Mouse (Mus musculus): ENCODE data around the gene Ubald2. TPM values are rescaled to one million over a fixed set of nuclear protein-coding genes. Genes with fewer than 3 reads are reported as not detected.
A peak's percentile ranks its signal among the peaks of the same experiment; 100 is the strongest.
"Not testable (repeated sequence)": the region's sequence is repeated elsewhere in the genome, so short reads cannot be mapped to it uniquely, and the experiment has no call there.

The Ubald2 gene
- polyA plus RNA-seq, 1 experiment from 2014 or later, result 67.6 TPM

GRCm38 (mm10) chr11:116397517-116398347 lies 36.2 kb upstream of the Ubald2 start:
- no peak overlapping the region for H3K4me3 ChIP-seq (replicated peaks; ENCODE audit: low read length)
- no peak overlapping the region for H3K27ac ChIP-seq
- H3K9me3 ChIP-seq (ENCODE audit: control insufficient read depth, low read length), result no peaks in the 10 kb centered on the region
- no peaks in the 10 kb centered on the region for H3K27me3 ChIP-seq (ENCODE audit: control insufficient read depth, insufficient read depth, low read length)
- H3K36me3 ChIP-seq (replicated peaks; ENCODE audit: control insufficient read depth, insufficient read depth), result peaks cover 15% of the 10 kb centered on the region; the same call in 1 of the 2 replicates
- ATAC-seq (ENCODE audit: low FRiP score), result no peak
- H3K9ac ChIP-seq, result no peak overlapping the region
- 80% methylated on average over 8 of the region's 8 CpGs for WGBS
- no peaks in the 10 kb centered on the region; the same call in 1 of the 2 replicates for H3K4me1 ChIP-seq (replicated peaks; ENCODE audit: control insufficient read depth, insufficient read depth, low read length)
- no peak for DNase-seq (ENCODE audit: low spot score)
- no peak overlapping the region for H3K4me2 ChIP-seq (replicated peaks)

GRCm38 (mm10) chr11:116398348-116398677 lies 35.6 kb upstream of the Ubald2 start:
- Histone ChIP-seq H3K9ac (no peak overlapping the region), H3K9me3 (ENCODE audit: control insufficient read depth, low read length) (no peaks in the 10 kb centered on the region), H3K4me1 (replicated peaks; ENCODE audit: control insufficient read depth, insufficient read depth, low read length) (no peaks in the 10 kb centered on the region; the same call in 1 of the 2 replicates), H3K36me3 (replicated peaks; ENCODE audit: control insufficient read depth, insufficient read depth) (peaks cover 15% of the 10 kb centered on the region; the same call in 1 of the 2 replicates), H3K27me3 (ENCODE audit: control insufficient read depth, insufficient read depth, low read length) (no peaks in the 10 kb centered on the region), H3K4me3 (replicated peaks; ENCODE audit: low read length) (no peak overlapping the region), H3K27ac (no peak overlapping the region), H3K4me2 (replicated peaks) (no peak overlapping the region)
- ATAC-seq (ENCODE audit: low FRiP score) (no peak), DNase-seq (ENCODE audit: low spot score) (no peak)
- WGBS, result 62% methylated on average over 11 of the region's 11 CpGs

GRCm38 (mm10) chr11:116400560-116400959 lies 33.3 kb upstream of the Ubald2 start:
- no peak overlapping the region for H3K27ac ChIP-seq
- no peak overlapping the region for H3K9ac ChIP-seq
- WGBS, result 62% methylated on average over 4 of the region's 4 CpGs

GRCm38 (mm10) chr11:116405601-116406000 lies 28.3 kb upstream of the Ubald2 start:
- H3K27ac ChIP-seq, result no peak overlapping the region
- H3K9me3 ChIP-seq (ENCODE audit: control insufficient read depth, low read length), result no peaks in the 10 kb centered on the region
- no peaks in the 10 kb centered on the region for H3K27me3 ChIP-seq (ENCODE audit: control insufficient read depth, insufficient read depth, low read length)
- no peak overlapping the region for H3K4me3 ChIP-seq (replicated peaks; ENCODE audit: low read length)
- peaks cover 2% of the 10 kb centered on the region for H3K4me1 ChIP-seq (replicated peaks; ENCODE audit: control insufficient read depth, insufficient read depth, low read length)
- no peak for DNase-seq (ENCODE audit: low spot score)
- no peak overlapping the region for H3K9ac ChIP-seq
- H3K36me3 ChIP-seq (replicated peaks; ENCODE audit: control insufficient read depth, insufficient read depth), result peaks cover 8% of the 10 kb centered on the region; the same call in 1 of the 2 replicates
- H3K4me2 ChIP-seq (replicated peaks), result no peak overlapping the region
- no peak for ATAC-seq (ENCODE audit: low FRiP score)
- 96% methylated on average over 4 of the region's 4 CpGs for WGBS

More at GRCm38 (mm10) chr11:116400560-116400959, 33.3 kb upstream of the Ubald2 start:
- Histone ChIP-seq H3K4me1 (replicated peaks; ENCODE audit: control insufficient read depth, insufficient read depth, low read length) (no peaks in the 10 kb centered on the region; the same call in 1 of the 2 replicates), H3K27me3 (ENCODE audit: control insufficient read depth, insufficient read depth, low read length) (no peaks in the 10 kb centered on the region), H3K4me2 (replicated peaks) (no peak overlapping the region), H3K36me3 (replicated peaks; ENCODE audit: control insufficient read depth, insufficient read depth) (peaks cover 7% of the 10 kb centered on the region; the same call in 1 of the 2 replicates), H3K9me3 (ENCODE audit: control insufficient read depth, low read length) (no peaks in the 10 kb centered on the region), H3K4me3 (replicated peaks; ENCODE audit: low read length) (no peak overlapping the region)
- DNase-seq (ENCODE audit: low spot score), result no peak
- ATAC-seq (ENCODE audit: low FRiP score), result no peak

- Histone ChIP-seq H3K9ac (no peak overlapping the region), H3K27me3 (ENCODE audit: control insufficient read depth, insufficient read depth, low read length) (no peaks in the 10 kb centered on the region), H3K4me2 (replicated peaks) (no peak overlapping the region), H3K27ac (no peak overlapping the region), H3K4me3 (replicated peaks; ENCODE audit: low read length) (no peak overlapping the region), H3K4me1 (replicated peaks; ENCODE audit: control insufficient read depth, insufficient read depth, low read length) (peaks cover 9% of the 10 kb centered on the region), H3K36me3 (replicated peaks; ENCODE audit: control insufficient read depth, insufficient read depth) (peaks cover 8% of the 10 kb centered on the region; the same call in 1 of the 2 replicates), H3K9me3 (ENCODE audit: control insufficient read depth, low read length) (no peaks in the 10 kb centered on the region)
- no peak for DNase-seq (ENCODE audit: low spot score)
- WGBS, result 94% methylated on average over 16 of the region's 16 CpGs
- ATAC-seq (ENCODE audit: low FRiP score), result no peak
Observed at GRCm38 (mm10) chr11:116406231-116406728, 27.6 kb upstream of the Ubald2 start.

GRCm38 (mm10) chr11:116409008-116409407 lies 24.9 kb upstream of the Ubald2 start:
- H3K36me3 ChIP-seq (replicated peaks; ENCODE audit: control insufficient read depth, insufficient read depth), result peaks cover 8% of the 10 kb centered on the region; the same call in 1 of the 2 replicates
- DNase-seq (ENCODE audit: low spot score) (no peak), ATAC-seq (ENCODE audit: low FRiP score) (no peak)
- peaks cover 15% of the 10 kb centered on the region for H3K4me1 ChIP-seq (replicated peaks; ENCODE audit: control insufficient read depth, insufficient read depth, low read length)
- H3K4me3 ChIP-seq (replicated peaks; ENCODE audit: low read length), result no peak overlapping the region
- H3K9me3 ChIP-seq (ENCODE audit: control insufficient read depth, low read length), result no peaks in the 10 kb centered on the region
- H3K27me3 ChIP-seq (ENCODE audit: control insufficient read depth, insufficient read depth, low read length), result no peaks in the 10 kb centered on the region
- H3K4me2 ChIP-seq (replicated peaks), result no peak overlapping the region
- H3K27ac ChIP-seq, result no peak overlapping the region
- 91% methylated on average over 3 of the region's 3 CpGs for WGBS
- H3K9ac ChIP-seq, result no peak overlapping the region

- Histone ChIP-seq H3K4me3 (replicated peaks; ENCODE audit: low read length) (0 out of 2 replicates have a peak overlapping the region, but pooled peaks have one; percentile 88), H3K4me2 (replicated peaks) (peak overlapping the region; percentile 74)
- 89% methylated on average over 4 of the region's 4 CpGs for WGBS
Observed at GRCm38 (mm10) chr11:116410415-116410814, 23.5 kb upstream of the Ubald2 start.

GRCm38 (mm10) chr11:116411582-116411981 lies 22.3 kb upstream of the Ubald2 start:
- DNase-seq (ENCODE audit: low spot score), result peak; percentile 40
- H3K4me3 ChIP-seq (replicated peaks; ENCODE audit: low read length), result peak overlapping the region; percentile 88
- H3K4me2 ChIP-seq (replicated peaks), result peak overlapping the region; percentile 74
- peaks cover 15% of the 10 kb centered on the region for H3K4me1 ChIP-seq (replicated peaks; ENCODE audit: control insufficient read depth, insufficient read depth, low read length)
- H3K9me3 ChIP-seq (ENCODE audit: control insufficient read depth, low read length), result no peaks in the 10 kb centered on the region
- no peaks in the 10 kb centered on the region for H3K27me3 ChIP-seq (ENCODE audit: control insufficient read depth, insufficient read depth, low read length)
- 8% methylated on average over 6 of the region's 6 CpGs for WGBS
- H3K36me3 ChIP-seq (replicated peaks; ENCODE audit: control insufficient read depth, insufficient read depth), result 0 out of 2 replicates have a peak, but pooled peaks cover under 1% of the 10 kb centered on the region
- no peak for ATAC-seq (ENCODE audit: low FRiP score)
- H3K9ac ChIP-seq, result peak overlapping the region; percentile 95
- H3K27ac ChIP-seq, result no peak overlapping the region

More at GRCm38 (mm10) chr11:116410415-116410814, 23.5 kb upstream of the Ubald2 start:
- H3K36me3 ChIP-seq (replicated peaks; ENCODE audit: control insufficient read depth, insufficient read depth); DNase-seq (ENCODE audit: low spot score); H3K27me3 ChIP-seq (ENCODE audit: control insufficient read depth, insufficient read depth, low read length); H3K27ac ChIP-seq; ATAC-seq (ENCODE audit: low FRiP score); H3K9me3 ChIP-seq (ENCODE audit: control insufficient read depth, low read length): not testable (repeated sequence)
- H3K4me1 ChIP-seq (replicated peaks; ENCODE audit: control insufficient read depth, insufficient read depth, low read length), result peaks cover 15% of the 10 kb centered on the region
- H3K9ac ChIP-seq, result peak overlapping the region; percentile 95

- Histone ChIP-seq H3K27me3 (ENCODE audit: control insufficient read depth, insufficient read depth, low read length) (no peaks in the 10 kb centered on the region), H3K4me3 (replicated peaks; ENCODE audit: low read length) (peak overlapping the region; percentile 88), H3K4me1 (replicated peaks; ENCODE audit: control insufficient read depth, insufficient read depth, low read length) (peaks cover 15% of the 10 kb centered on the region), H3K27ac (peak overlapping the region; percentile 97), H3K9ac (peak overlapping the region; percentile 95), H3K9me3 (ENCODE audit: control insufficient read depth, low read length) (no peaks in the 10 kb centered on the region), H3K36me3 (replicated peaks; ENCODE audit: control insufficient read depth, insufficient read depth) (no peaks in the 10 kb centered on the region), H3K4me2 (replicated peaks) (peak overlapping the region; percentile 74)
- DNase-seq (ENCODE audit: low spot score) (no peak), ATAC-seq (ENCODE audit: low FRiP score) (peak; percentile 47)
- WGBS, result under 1% methylated on average over 59 of the region's 76 CpGs
Observed at GRCm38 (mm10) chr11:116412028-116412827, 21.7 kb upstream of the Ubald2 start.
